13 mouse cellular contexts compared by ENCODE assay signal in genomic region chr15:97728804-97729203, GRCm38 (mm10). TPM values are rescaled to one million over a fixed set of nuclear protein-coding genes. Genes with fewer than 3 reads are reported as not detected.
A peak's percentile ranks its signal among the peaks of the same experiment; 100 is the strongest.
DNase-seq lines count a peak whose midpoint lies in the region; ATAC-seq and TF ChIP-seq lines count a peak whose summit lies in the region.
"Had no signal": no experiment of that assay in that cellular context is flagged by ENCODE, and none has a peak within 500 bp of the region (broad histone marks: within the 10 kb centered on the region; RNA-seq: fewer than 3 reads in every experiment).

No protein-coding gene starts in this region.

- no peaks in the 10 kb centered on the region for H3K36me3 ChIP-seq in heart, embryonic 16.5 days (ENCODE audit: control insufficient read depth, insufficient read depth)
- H3K36me3 ChIP-seq in thymus, adult 2 months (ENCODE audit: control insufficient read depth, insufficient read depth, low read length): no peaks in the 10 kb centered on the region
- no peaks in the 10 kb centered on the region for H3K36me3 ChIP-seq in forebrain, embryonic 11.5 days (ENCODE audit: control insufficient read depth, insufficient read depth, low read length)
- H3K36me3 ChIP-seq: limb, embryonic 12.5 days; lung, embryonic 15.5 days; neural tube, embryonic 12.5 days had no signal

- no peak overlapping the region for H3K4me2 ChIP-seq in heart, embryonic 16.5 days (ENCODE audit: low read depth, low read length)
- H3K4me2 ChIP-seq in forebrain, embryonic 11.5 days (ENCODE audit: low read depth, low read length, severe bottlenecking): no peak overlapping the region
- H3K4me2 ChIP-seq: forebrain, embryonic 13.5 days; limb, embryonic 12.5 days; lung, embryonic 15.5 days; neural tube, embryonic 12.5 days had no signal

- 64% methylated on average over 7 of the region's 7 CpGs for WGBS in heart, embryonic 16.5 days
- whole genome bisulfite sequencing in thymus, adult 2 months: 46% methylated on average over 7 of the region's 7 CpGs
- WGBS in forebrain, embryonic 11.5 days: 70% methylated on average over 7 of the region's 7 CpGs

- H3K9me3 ChIP-seq in heart, embryonic 16.5 days (replicated peaks; ENCODE audit: control insufficient read depth, low read length): 0 out of 2 replicates have a peak, but pooled peaks cover 3% of the 10 kb centered on the region
- H3K9me3 ChIP-seq in forebrain, embryonic 11.5 days (ENCODE audit: control insufficient read depth, low read length): no peaks in the 10 kb centered on the region
- H3K9me3 ChIP-seq: forebrain, embryonic 13.5 days; limb, embryonic 12.5 days; lung, embryonic 15.5 days; neural tube, embryonic 12.5 days had no signal

- H3K9ac ChIP-seq in heart, embryonic 16.5 days (ENCODE audit: low read length): no peak overlapping the region
- no peak overlapping the region for H3K9ac ChIP-seq in forebrain, embryonic 11.5 days (ENCODE audit: low read length)
- H3K9ac ChIP-seq: forebrain, embryonic 13.5 days; limb, embryonic 12.5 days; lung, embryonic 15.5 days; neural tube, embryonic 12.5 days had no signal

- no peak overlapping the region for H3K4me3 ChIP-seq in heart, embryonic 16.5 days (ENCODE audit: low read length)
- H3K4me3 ChIP-seq in thymus, adult 2 months (ENCODE audit: control insufficient read depth, insufficient read depth, low read length): peak overlapping the region; percentile 42
- no peak overlapping the region for H3K4me3 ChIP-seq in forebrain, embryonic 11.5 days (ENCODE audit: low read depth, low read length)
- H3K4me3 ChIP-seq: forebrain, embryonic 13.5 days; limb, embryonic 12.5 days; lung, embryonic 15.5 days; neural tube, embryonic 12.5 days had no signal

- no peaks in the 10 kb centered on the region for H3K4me1 ChIP-seq in heart, embryonic 16.5 days (ENCODE audit: control insufficient read depth, insufficient read depth, low read length)
- peaks cover 88% of the 10 kb centered on the region for H3K4me1 ChIP-seq in thymus, adult 2 months (replicated peaks; ENCODE audit: control insufficient read depth, insufficient read depth, low read length)
- no peaks in the 10 kb centered on the region for H3K4me1 ChIP-seq in forebrain, embryonic 11.5 days (replicated peaks; ENCODE audit: control insufficient read depth, insufficient read depth, low read length)
- H3K4me1 ChIP-seq: forebrain, embryonic 13.5 days; lung, embryonic 15.5 days; neural tube, embryonic 12.5 days had no signal

- DNase-seq in adrenal gland, postnatal 14 days: peak; percentile 82
- DNase-seq in adrenal gland, adult 18-20 months (ENCODE audit: low spot score in 2 of 2): no peak
- no peak for DNase-seq in heart, adult 8-10 months (ENCODE audit: low spot score)
- no peak for DNase-seq in thymus, adult 2 months
- no peak for DNase-seq in thymus, postnatal 0 days (ENCODE audit: low spot score)
- DNase-seq in skeletal muscle tissue, adult 2 months (ENCODE audit: low read depth, low spot score): peak; percentile 43
- DNase-seq in forebrain, embryonic 11.5 days (ENCODE audit: low spot score): no peak

- TF ChIP-seq POLR2A in thymus, adult 2 months (IDR thresholded peaks at IDR 0.05; ENCODE audit: control insufficient read depth, extremely low read depth, insufficient read depth, low read length, poor library complexity): no peak

- H3K27ac ChIP-seq in heart, embryonic 16.5 days (ENCODE audit: low read length): peak overlapping the region; percentile 15; the same call in 1 of the 2 replicates
- peak overlapping the region; percentile 95 for H3K27ac ChIP-seq in thymus, adult 2 months (ENCODE audit: control insufficient read depth, insufficient read depth, low read length)
- no peak overlapping the region for H3K27ac ChIP-seq in forebrain, embryonic 11.5 days (ENCODE audit: low read depth, low read length)
- H3K27ac ChIP-seq: forebrain, embryonic 13.5 days; limb, embryonic 12.5 days; lung, embryonic 15.5 days; neural tube, embryonic 12.5 days had no signal

- no peak for TF ChIP-seq CTCF in thymus, adult 2 months (IDR thresholded peaks at IDR 0.05; ENCODE audit: borderline replicate concordance, control insufficient read depth, extremely low read depth, insufficient read depth, low read length, poor library complexity)

- no peak for ATAC-seq in heart, embryonic 16.5 days (replicated peaks; ENCODE audit: extremely low read depth, insufficient read depth, low FRiP score)
- no peak for ATAC-seq in forebrain, embryonic 11.5 days (replicated peaks; ENCODE audit: low FRiP score)
- ATAC-seq: forebrain, embryonic 13.5 days; Patski had no signal

- no peaks in the 10 kb centered on the region for H3K27me3 ChIP-seq in heart, embryonic 16.5 days (ENCODE audit: control insufficient read depth, insufficient read depth, low read length)
- no peaks in the 10 kb centered on the region for H3K27me3 ChIP-seq in thymus, adult 2 months (ENCODE audit: control insufficient read depth, insufficient read depth, low read length)
- H3K27me3 ChIP-seq in forebrain, embryonic 11.5 days (ENCODE audit: control insufficient read depth, insufficient read depth, low read length): no peaks in the 10 kb centered on the region
- H3K27me3 ChIP-seq: forebrain, embryonic 13.5 days; limb, embryonic 12.5 days; lung, embryonic 15.5 days; neural tube, embryonic 12.5 days; Patski had no signal

RNA-seq across cellular contexts. Expression of gene Endou, which starts 2.3 kb away (rescaled TPM):
- total RNA-seq in adrenal gland, postnatal 14 days (2021): 0.90 and 1.1 TPM in 2 replicates
- 1 to 10 TPM in 1 of 2 experiments, under 1 TPM in 1; 0.30 to 1.2 TPM for total RNA-seq in adrenal gland, adult 18-20 months (2021)
- polyA plus RNA-seq in heart, embryonic 16.5 days (2015; fragmentation: Nextera tagmentation; extraction: Ambion mirVana): 2.8 and 9.6 TPM in 2 replicates
- total RNA-seq in heart, adult 8-10 months (2022): 1 to 10 TPM; 1.3 to 2.3 (median 1.7) TPM
- 276 and 294 TPM in 2 replicates for polyA plus RNA-seq in thymus, adult 2 months (2012; rRNA removed)
- 159 and 186 TPM in 2 replicates for polyA plus RNA-seq in thymus, postnatal 0 days (2015; fragmentation: Nextera tagmentation; extraction: Ambion mirVana)
- 0.33 TPM in 1 of 2 replicates, not detected in the other for polyA plus RNA-seq in forebrain, embryonic 11.5 days (2014; fragmentation: Nextera tagmentation; extraction: Ambion mirVana)

RNA-seq across cellular contexts. Expression of gene Rpap3, which starts 23.2 kb away (rescaled TPM):
- 14.6 and 19.3 TPM in 2 replicates for total RNA-seq in adrenal gland, postnatal 14 days (2021)
- total RNA-seq in adrenal gland, adult 18-20 months (2021): 10 to 100 TPM; 14.7 to 16.2 TPM
- 18.1 and 22.9 TPM in 2 replicates for polyA plus RNA-seq in heart, embryonic 16.5 days (2015; fragmentation: Nextera tagmentation; extraction: Ambion mirVana)
- total RNA-seq in heart, adult 8-10 months (2022): 10 to 100 TPM; 13.4 to 17.9 (median 15.3) TPM
- polyA plus RNA-seq in thymus, adult 2 months (2012; rRNA removed): 5.6 and 6.0 TPM in 2 replicates
- polyA plus RNA-seq in thymus, postnatal 0 days (2015; fragmentation: Nextera tagmentation; extraction: Ambion mirVana): 31.1 and 31.7 TPM in 2 replicates
- 47.8 and 48.5 TPM in 2 replicates for polyA plus RNA-seq in forebrain, embryonic 11.5 days (2014; fragmentation: Nextera tagmentation; extraction: Ambion mirVana)

RNA-seq across cellular contexts. Expression of gene Rapgef3, which starts 39.0 kb away (rescaled TPM):
- 22.2 and 24.9 TPM in 2 replicates for total RNA-seq in adrenal gland, postnatal 14 days (2021)
- total RNA-seq in adrenal gland, adult 18-20 months (2021): 10 to 100 TPM; 13.2 to 25.2 TPM
- 26.3 and 28.7 TPM in 2 replicates for polyA plus RNA-seq in heart, embryonic 16.5 days (2015; fragmentation: Nextera tagmentation; extraction: Ambion mirVana)
- 10 to 100 TPM; 20.5 to 27.4 (median 23.8) TPM for total RNA-seq in heart, adult 8-10 months (2022)
- 276 and 278 TPM in 2 replicates for polyA plus RNA-seq in thymus, adult 2 months (2012; rRNA removed)
- 61.7 and 72.6 TPM in 2 replicates for polyA plus RNA-seq in thymus, postnatal 0 days (2015; fragmentation: Nextera tagmentation; extraction: Ambion mirVana)
- polyA plus RNA-seq in forebrain, embryonic 11.5 days (2014; fragmentation: Nextera tagmentation; extraction: Ambion mirVana): 4.8 and 5.5 TPM in 2 replicates

RNA-seq across cellular contexts. Expression of gene Slc48a1, which starts 49.5 kb away (rescaled TPM):
- total RNA-seq in adrenal gland, postnatal 14 days (2021): 68.8 and 76.9 TPM in 2 replicates
- 100 to 1,000 TPM; 114 to 139 TPM for total RNA-seq in adrenal gland, adult 18-20 months (2021)
- polyA plus RNA-seq in heart, embryonic 16.5 days (2015; fragmentation: Nextera tagmentation; extraction: Ambion mirVana): 71.0 and 76.0 TPM in 2 replicates
- total RNA-seq in heart, adult 8-10 months (2022): 10 to 100 TPM; 63.6 to 76.6 (median 67.9) TPM
- polyA plus RNA-seq in thymus, adult 2 months (2012; rRNA removed): 62.1 and 62.8 TPM in 2 replicates
- 44.5 and 48.3 TPM in 2 replicates for polyA plus RNA-seq in thymus, postnatal 0 days (2015; fragmentation: Nextera tagmentation; extraction: Ambion mirVana)
- 32.1 and 32.9 TPM in 2 replicates for polyA plus RNA-seq in forebrain, embryonic 11.5 days (2014; fragmentation: Nextera tagmentation; extraction: Ambion mirVana)

Comparison
In these comparisons a context has a peak if more than half of its experiments do, and no peak if none do; other contexts are left out.
1. DNase-seq: peak in adrenal gland, postnatal 14 days (single experiment) and skeletal muscle tissue, adult 2 months (single experiment); none in adrenal gland, adult 18-20 months (0 of 2), heart, adult 8-10 months (single experiment), thymus, adult 2 months (single experiment), thymus, postnatal 0 days (single experiment) and forebrain, embryonic 11.5 days (single experiment).
2. RNA of gene Endou, which starts 2.3 kb away (polyA plus RNA-seq): 276 to 294 TPM in thymus, adult 2 months and 159 to 186 TPM in thymus, postnatal 0 days; 2.8 to 9.6 TPM in heart, embryonic 16.5 days and 0.33 TPM in forebrain, embryonic 11.5 days; every median in the first group is over 10 times any median in the second.